Mouse (Mus musculus): ENCODE data around the gene Tada3.

DNA sequence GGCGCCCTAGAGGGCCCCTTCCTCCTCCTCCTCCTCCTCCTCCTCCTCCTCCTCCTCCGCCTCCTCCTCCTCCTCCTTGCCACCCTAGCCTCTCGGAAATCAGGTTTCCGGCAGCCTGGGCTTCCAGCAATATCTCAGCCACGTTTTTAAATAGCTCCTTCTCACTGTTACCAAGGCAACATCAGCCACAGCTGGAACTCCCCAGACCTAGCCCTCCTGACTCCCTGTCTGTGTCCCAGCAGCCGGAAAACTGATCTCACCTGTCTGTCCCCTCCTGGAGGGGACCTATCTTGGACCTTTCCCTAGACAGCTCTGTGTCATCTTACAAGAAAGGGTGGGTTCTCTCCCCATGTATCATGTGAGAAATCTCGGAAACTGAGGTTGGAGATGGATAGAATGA lies 35.4 kb downstream of the Tada3 start:
- TF ChIP-seq POLR2A (IDR thresholded peaks at IDR 0.05; ENCODE audit: borderline replicate concordance, extremely low read depth, insufficient read depth, insufficient read length, poor library complexity, severe bottlenecking) (no peak), CTCF (IDR thresholded peaks at IDR 0.05; ENCODE audit: borderline replicate concordance, extremely low read depth, insufficient read depth, insufficient read length) (no peak)

All from brain, embryonic 14.5 days (tissue).